In the genomic region with DNA sequence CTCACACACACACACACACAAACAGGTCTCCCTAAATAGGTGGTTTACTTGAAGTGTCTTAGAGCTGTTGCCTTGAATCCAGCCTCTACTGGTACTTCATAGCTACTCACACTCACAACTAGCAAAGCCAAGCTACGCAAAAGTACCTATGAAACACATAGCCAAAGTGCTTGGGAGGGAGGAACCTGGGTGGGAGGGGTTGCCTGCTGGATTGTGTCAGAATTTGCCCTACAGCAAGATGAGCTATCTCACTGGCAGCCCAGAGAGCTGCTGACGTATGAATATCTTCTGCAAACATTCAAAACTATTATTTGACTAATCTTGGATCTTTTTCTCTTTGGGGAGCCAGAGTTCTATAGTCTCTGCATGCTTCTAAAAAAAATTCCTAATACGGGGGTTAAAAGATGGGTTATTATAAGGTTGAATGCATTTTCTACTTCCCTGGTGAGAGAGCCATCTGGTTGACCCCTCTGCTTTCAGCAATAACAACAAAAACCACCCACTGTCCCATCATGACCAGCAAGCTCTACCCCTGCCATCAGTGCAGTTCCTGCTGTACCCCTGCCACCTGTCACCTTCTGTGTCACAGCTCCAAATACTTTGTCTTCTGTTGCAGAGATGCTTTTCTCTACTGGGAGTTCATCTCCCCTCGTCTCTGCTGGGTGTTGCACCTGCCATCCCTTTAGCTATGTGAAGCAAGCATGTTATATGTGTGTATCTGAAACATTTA, we compare ENCODE assay signal across 33 mouse cellular contexts.
DNase-seq lines count a peak whose midpoint lies in the region; ATAC-seq and TF ChIP-seq lines count a peak whose summit lies in the region.
"Had no signal": no experiment of that assay in that cellular context is flagged by ENCODE, and none has a peak within 500 bp of the region (broad histone marks: within the 10 kb centered on the region; RNA-seq: fewer than 3 reads in every experiment).

No protein-coding gene starts in this region.

- whole genome bisulfite sequencing in midbrain, postnatal 0 days = 66% methylated on average over 4 of the region's 4 CpGs
- WGBS in midbrain, embryonic 13.5 days = 75% methylated on average over 4 of the region's 4 CpGs
- 80% methylated on average over 4 of the region's 4 CpGs for WGBS in kidney, adult 2 months

- TF ChIP-seq POLR2A in kidney, adult 2 months (IDR thresholded peaks at IDR 0.05; ENCODE audit: low read depth, low read length) = no peak

- DNase-seq in midbrain, postnatal 0 days (ENCODE audit: low spot score) = peak; percentile 54
- peak; percentile 95 for DNase-seq in cerebellum, adult 11-12 months
- DNase-seq in cerebellum, adult 9-11 months = peak; percentile 96
- DNase-seq in adrenal gland, adult 2 months = no peak
- DNase-seq in kidney, adult 2 months = no peak
- DNase-seq: adrenal gland, postnatal 36 days; B cell, adult 2 months; embryo, embryonic 11 days; gastrocnemius, adult 2 months; gastrocnemius, postnatal 36 days; heart, postnatal 10 days; kidney, adult 11 months; kidney, postnatal 25 days; liver, embryonic 13.5 days; lung, adult 18-20 months; lung, postnatal 4 days; midbrain, embryonic 14.5 days; right cerebral cortex, postnatal 4 days; thymus, adult 18-20 months; thymus, postnatal 36 days had no signal

- no peak overlapping the region for H3K4me2 ChIP-seq in midbrain, postnatal 0 days (ENCODE audit: low read depth, low read length, poor library complexity, severe bottlenecking)
- H3K4me2 ChIP-seq in midbrain, embryonic 13.5 days (replicated peaks) = no peak overlapping the region
- H3K4me2 ChIP-seq: embryonic facial prominence, embryonic 12.5 days; heart, embryonic 13.5 days; kidney, embryonic 15.5 days; limb, embryonic 15.5 days; liver, embryonic 13.5 days; neural tube, embryonic 12.5 days had no signal

- ATAC-seq in midbrain, postnatal 0 days (ENCODE audit: low FRiP score) = no peak
- no peak for ATAC-seq in midbrain, embryonic 13.5 days
- ATAC-seq in granulocyte monocyte progenitor cell, adult 5-6 weeks (replicated peaks; ENCODE audit: poor library complexity, severe bottlenecking) = no peak
- ATAC-seq: forebrain, embryonic 14.5 days; inflammation-experienced regulatory T-cells, adult 6 months; lung, postnatal 0 days had no signal

- no peaks in the 10 kb centered on the region for H3K4me1 ChIP-seq in midbrain, postnatal 0 days (ENCODE audit: insufficient read depth, low read length)
- no peaks in the 10 kb centered on the region for H3K4me1 ChIP-seq in midbrain, embryonic 13.5 days (replicated peaks)
- H3K4me1 ChIP-seq in kidney, adult 2 months (ENCODE audit: control insufficient read depth, insufficient read depth, low read length) = no peaks in the 10 kb centered on the region
- H3K4me1 ChIP-seq: embryonic facial prominence, embryonic 12.5 days; heart, embryonic 13.5 days; kidney, embryonic 15.5 days; limb, embryonic 10.5 days; limb, embryonic 15.5 days; liver, embryonic 13.5 days; neural tube, embryonic 12.5 days had no signal

- peaks cover 7% of the 10 kb centered on the region for H3K36me3 ChIP-seq in midbrain, postnatal 0 days (ENCODE audit: insufficient read depth, low read length)
- H3K36me3 ChIP-seq in midbrain, embryonic 13.5 days = peaks cover 8% of the 10 kb centered on the region
- H3K36me3 ChIP-seq in kidney, adult 2 months (ENCODE audit: control insufficient read depth, insufficient read depth, low read length) = no peaks in the 10 kb centered on the region
- H3K36me3 ChIP-seq: embryonic facial prominence, embryonic 12.5 days; heart, embryonic 13.5 days; kidney, embryonic 15.5 days; limb, embryonic 10.5 days; limb, embryonic 15.5 days; liver, embryonic 13.5 days had no signal

- H3K4me3 ChIP-seq in midbrain, postnatal 0 days (ENCODE audit: low read depth, low read length) = no peak overlapping the region
- no peak overlapping the region for H3K4me3 ChIP-seq in midbrain, embryonic 13.5 days (replicated peaks)
- H3K4me3 ChIP-seq in kidney, adult 2 months (ENCODE audit: insufficient read depth, low read depth, low read length) = no peak overlapping the region
- H3K4me3 ChIP-seq: embryonic facial prominence, embryonic 12.5 days; gastrocnemius, adult 2 months; heart, embryonic 13.5 days; kidney, embryonic 15.5 days; limb, embryonic 10.5 days; limb, embryonic 15.5 days; liver, embryonic 13.5 days; myocyte; neural tube, embryonic 12.5 days had no signal

- H3K9ac ChIP-seq in midbrain, postnatal 0 days (replicated peaks; ENCODE audit: low read length, poor library complexity, severe bottlenecking) = no peak overlapping the region
- H3K9ac ChIP-seq in midbrain, embryonic 13.5 days (replicated peaks) = no peak overlapping the region
- H3K9ac ChIP-seq: embryonic facial prominence, embryonic 12.5 days; heart, embryonic 13.5 days; kidney, embryonic 15.5 days; limb, embryonic 15.5 days; liver, embryonic 13.5 days; neural tube, embryonic 12.5 days had no signal

- no peaks in the 10 kb centered on the region for H3K27me3 ChIP-seq in midbrain, postnatal 0 days (ENCODE audit: insufficient read depth, low read length)
- H3K27me3 ChIP-seq in midbrain, embryonic 13.5 days = no peaks in the 10 kb centered on the region
- 0 out of 2 replicates have a peak, but pooled peaks cover 1% of the 10 kb centered on the region for H3K27me3 ChIP-seq in kidney, adult 2 months (replicated peaks; ENCODE audit: control insufficient read depth, insufficient read depth, low read length)
- H3K27me3 ChIP-seq: embryonic facial prominence, embryonic 12.5 days; heart, embryonic 13.5 days; kidney, embryonic 15.5 days; limb, embryonic 15.5 days; liver, embryonic 13.5 days; neural tube, embryonic 12.5 days had no signal

- no peak for TF ChIP-seq CTCF in midbrain, postnatal 0 days (IDR thresholded peaks at IDR 0.05)
- TF ChIP-seq CTCF in kidney, adult 2 months (conservative IDR thresholded peaks at IDR 0.05; ENCODE audit: insufficient read depth, insufficient read length, low read depth, low read length) = no peak

- H3K27ac ChIP-seq in midbrain, postnatal 0 days (ENCODE audit: low read depth, low read length) = no peak overlapping the region
- no peak overlapping the region for H3K27ac ChIP-seq in midbrain, embryonic 13.5 days
- no peak overlapping the region for H3K27ac ChIP-seq in kidney, adult 2 months (ENCODE audit: insufficient read depth, low read depth, low read length)
- H3K27ac ChIP-seq: embryonic facial prominence, embryonic 12.5 days; gastrocnemius, adult 2 months; heart, embryonic 13.5 days; kidney, embryonic 15.5 days; limb, embryonic 10.5 days; limb, embryonic 15.5 days; liver, embryonic 13.5 days; neural tube, embryonic 12.5 days; stomach, postnatal 0 days had no signal

- no peaks in the 10 kb centered on the region for H3K9me3 ChIP-seq in midbrain, postnatal 0 days (ENCODE audit: low read length)
- peaks cover 5% of the 10 kb centered on the region; the same call in 1 of the 2 replicates for H3K9me3 ChIP-seq in midbrain, embryonic 13.5 days
- H3K9me3 ChIP-seq: embryonic facial prominence, embryonic 12.5 days; heart, embryonic 13.5 days; kidney, embryonic 15.5 days; limb, embryonic 10.5 days; limb, embryonic 15.5 days had no signal

Comparison
In these comparisons a context has a peak if more than half of its experiments do, and no peak if none do; other contexts are left out.
1. DNase-seq: peak in midbrain, postnatal 0 days (single experiment), cerebellum, adult 11-12 months (single experiment) and cerebellum, adult 9-11 months (single experiment); none in adrenal gland, adult 2 months (single experiment) and kidney, adult 2 months (single experiment).